Mouse (Mus musculus) CH12F3 (cell line): ENCODE data around the gene Mcub.

Experiments used
- in situ Hi-C: fragments of 300-500 bp; cut with MboI; formaldehyde crosslinking; loops from 2 replicates; pipeline ENCODE4 v1.14.3; 2020; ENCODE audit warnings: low sequenced_read_pairs

Gene Mcub

DNA sequence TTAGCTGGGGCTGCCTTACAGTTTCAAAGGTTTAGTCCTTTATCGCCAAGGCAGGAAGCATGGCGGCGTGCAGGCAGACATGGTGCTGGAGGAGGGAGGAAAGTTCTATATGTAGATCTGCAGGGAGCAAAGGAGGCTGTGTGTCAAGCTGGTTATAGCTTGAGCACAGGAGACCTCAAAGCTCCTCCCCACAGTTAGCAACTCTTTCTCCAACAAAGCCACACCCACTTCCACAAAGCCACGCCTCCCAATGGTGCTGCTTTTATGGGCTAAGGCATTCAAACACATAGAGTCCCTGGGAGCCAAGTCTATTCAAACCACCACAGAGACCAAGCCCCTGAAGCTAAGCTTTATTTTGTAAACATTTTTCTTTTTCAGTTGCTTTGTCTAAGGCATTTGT is 71.1 kb downstream of the Mcub start:
- in situ Hi-C loops: no loop called here

DNA sequence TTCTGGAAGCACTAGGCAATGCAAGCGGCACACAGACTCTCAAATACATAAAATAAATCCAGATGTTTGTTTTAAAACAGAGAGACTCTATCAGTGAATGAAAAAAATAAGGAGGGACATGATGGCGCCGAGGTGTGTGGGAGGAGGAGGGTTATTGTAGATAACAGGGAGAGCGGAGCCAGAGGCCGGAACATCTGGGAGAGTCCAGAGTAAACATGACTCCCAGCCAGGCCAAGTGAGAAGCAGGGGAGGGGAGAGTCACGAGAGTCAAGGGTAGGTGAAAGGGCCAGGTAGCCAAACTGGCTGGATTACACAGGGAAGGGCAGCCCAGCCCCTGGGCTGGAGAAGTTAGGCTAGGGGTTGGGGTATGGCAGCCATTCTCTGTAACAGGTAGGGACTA is 73.4 kb downstream of the Mcub start:
- in situ Hi-C loops: no loop called here

DNA sequence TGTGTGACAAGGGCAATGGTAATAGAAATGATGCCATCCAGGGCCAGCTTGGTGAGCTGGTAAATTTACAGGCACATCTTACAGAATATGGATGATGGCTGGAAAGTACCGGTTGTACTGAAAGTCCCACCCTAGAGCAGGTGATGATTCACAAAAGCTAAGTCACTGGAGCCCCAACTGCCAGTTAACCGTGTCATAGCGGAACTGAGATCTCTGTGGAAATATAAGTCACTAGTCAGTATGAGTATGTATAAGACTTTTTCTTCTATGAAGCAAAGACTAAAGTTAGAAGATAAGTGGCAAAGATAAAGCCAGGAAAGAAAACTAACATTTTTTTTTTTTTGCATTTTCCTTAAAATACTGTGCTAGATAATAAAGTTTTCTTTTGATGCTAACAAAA is 76.9 kb downstream of the Mcub start:
- in situ Hi-C loops: no loop called here

DNA sequence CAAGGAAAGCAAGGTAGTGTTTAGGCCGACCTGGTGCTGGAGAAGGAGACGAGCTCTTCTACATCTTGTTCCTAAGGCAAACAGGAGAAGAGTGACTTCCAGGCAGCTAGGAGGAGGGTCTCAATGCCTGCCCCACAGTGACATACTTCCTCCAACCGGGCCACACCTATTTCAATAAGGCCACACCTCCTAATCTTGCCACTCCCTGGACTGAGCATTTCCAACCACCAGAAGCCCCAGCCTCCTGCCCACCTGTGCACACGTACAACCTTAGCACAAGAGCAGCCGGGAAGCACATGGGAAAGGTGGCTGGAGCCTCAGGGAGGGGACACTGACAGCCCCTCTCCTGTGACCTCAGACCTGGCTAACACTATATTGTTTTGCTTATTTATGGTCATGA is 78.0 kb downstream of the Mcub start:
- in situ Hi-C loops: no loop called here

- in situ Hi-C loops: no loop called here
Observed at GRCm38 (mm10) chr3:129887779-129888517, 82.1 kb downstream of the Mcub start.

GRCm38 (mm10) chr3:129886430-129886829 is 83.6 kb downstream of the Mcub start:
- in situ Hi-C loops: no loop called here

DNA sequence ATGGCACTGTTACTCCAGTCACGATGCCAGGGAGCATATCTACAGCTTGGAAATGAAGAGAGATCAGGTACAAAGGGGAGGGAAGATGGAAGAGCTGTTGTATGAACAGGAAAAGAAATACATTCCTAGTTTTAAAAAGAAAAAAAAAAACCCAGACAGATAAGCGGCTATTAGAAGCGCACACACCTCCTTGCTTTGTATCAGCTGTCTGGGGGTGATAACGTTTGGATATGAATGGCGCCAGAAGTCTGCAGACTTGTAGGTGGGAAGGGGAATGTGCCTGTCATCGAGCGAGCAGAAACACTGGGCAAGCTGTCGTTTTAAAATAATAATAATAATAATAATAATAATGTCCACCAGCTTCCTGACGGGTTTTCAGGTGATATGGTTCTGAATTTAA is 84.4 kb downstream of the Mcub start:
- in situ Hi-C loops: no loop called here

DNA sequence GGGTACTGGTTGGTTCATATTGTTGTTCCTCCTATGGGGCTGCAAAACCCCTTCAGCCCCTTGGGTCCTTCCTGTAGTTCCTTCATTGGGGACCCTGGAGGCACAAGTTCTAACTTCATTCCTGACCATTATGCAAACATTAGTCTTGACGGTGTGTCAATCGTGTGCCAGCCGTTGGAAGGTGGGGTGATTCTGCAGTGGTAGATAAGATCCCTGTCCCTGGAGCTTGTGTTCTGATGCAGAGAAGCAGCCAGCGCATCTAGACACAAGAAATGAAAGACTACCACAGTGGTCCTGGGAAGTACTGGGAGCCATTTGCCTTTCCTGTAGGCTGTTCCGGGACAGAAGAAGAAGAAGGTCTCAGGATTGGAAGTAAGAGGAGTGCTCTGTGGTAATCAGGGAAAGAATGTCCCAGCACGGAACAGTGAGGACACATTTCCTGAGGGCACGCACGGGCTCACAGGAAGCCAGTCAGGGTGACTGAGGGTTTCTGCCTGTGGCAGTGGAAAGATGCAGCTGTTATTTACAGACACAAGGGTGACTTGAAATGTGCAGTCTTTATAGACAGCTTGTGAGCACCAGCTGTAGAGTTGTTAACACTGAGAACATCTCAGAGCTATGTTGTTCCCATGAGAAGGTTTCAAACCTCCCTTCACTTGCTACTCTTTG is 88.9 kb downstream of the Mcub start:
- in situ Hi-C loops: no loop called here

DNA sequence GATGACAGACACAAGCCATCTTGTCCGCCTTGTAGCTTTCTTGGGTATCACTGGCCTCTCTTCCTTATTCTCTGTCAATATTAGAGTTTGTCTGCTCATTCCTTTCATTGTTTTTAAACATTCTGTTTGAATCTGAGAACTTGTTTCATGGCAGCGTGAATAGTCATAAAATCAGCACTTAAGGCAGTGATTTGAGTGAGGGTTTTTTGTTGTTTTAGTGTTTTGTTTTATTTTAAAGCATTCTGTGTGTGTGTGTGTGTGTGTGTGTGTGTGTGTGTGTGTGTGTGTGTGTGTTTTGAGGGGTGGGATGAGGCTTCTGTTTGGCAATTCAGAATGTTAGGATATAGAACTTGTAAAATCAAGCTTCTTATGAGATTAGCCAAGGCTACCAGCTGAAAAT is 90.1 kb downstream of the Mcub start:
- in situ Hi-C loops: no loop called here

GRCm38 (mm10) chr3:129879131-129879757 is 90.8 kb downstream of the Mcub start:
- in situ Hi-C loops: no loop called here

- in situ Hi-C loops: no loop called here
Observed at GRCm38 (mm10) chr3:129878405-129879021, 91.5 kb downstream of the Mcub start, which contains the start of gene Pla2g12a. Gene Pla2g12a, plus strand, starts transcription at chr3:129878606.

DNA sequence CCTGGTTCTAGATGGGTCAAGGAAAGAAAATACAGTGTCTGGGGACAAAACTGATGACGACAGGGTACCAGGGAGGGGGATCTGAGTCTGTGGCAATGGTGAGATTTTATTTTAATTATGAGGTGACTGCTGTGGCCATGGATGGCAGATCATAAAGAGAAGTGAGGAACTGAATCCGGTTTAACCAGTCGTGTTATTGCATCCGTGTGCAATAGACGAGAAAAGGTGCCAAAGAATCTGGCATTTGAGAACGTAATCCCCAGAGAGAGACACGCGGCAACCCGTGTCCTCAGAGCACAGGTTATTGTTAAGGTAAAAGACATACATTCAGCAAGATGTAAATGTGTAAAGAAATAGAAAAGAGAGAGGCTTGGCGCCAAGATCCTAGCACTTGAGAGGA is 92.7 kb downstream of the Mcub start:
- in situ Hi-C loops: no loop called here
